Mouse (Mus musculus): ENCODE results near the gene Mrfap1. TPM values are rescaled to one million over a fixed set of nuclear protein-coding genes. Genes with fewer than 3 reads are reported as not detected.

Mrfap1 gene
- total and polyA plus RNA-seq, 2 experiments from 2014 or later, result 353 to 477 TPM

DNA sequence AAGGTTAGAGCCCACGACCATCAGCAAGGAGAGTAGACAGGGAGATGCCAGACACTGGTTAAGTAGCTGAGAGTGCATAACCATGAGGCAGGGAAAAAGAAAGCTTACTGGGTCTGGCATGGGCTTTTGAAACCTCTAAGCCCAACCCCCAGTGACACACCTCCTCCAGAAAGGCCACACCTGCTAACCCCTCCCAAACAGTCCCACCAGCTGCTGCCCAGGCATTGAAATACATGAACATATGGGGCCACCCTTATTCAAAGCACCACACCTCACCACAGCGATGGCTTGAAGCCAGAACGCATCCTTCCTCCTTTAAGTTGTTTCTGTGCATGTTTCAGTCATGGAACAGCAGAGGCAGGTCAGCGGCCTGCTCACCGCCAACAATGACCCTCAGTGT is 24.0 kb downstream of the Mrfap1 start:
- 77% methylated on average over 5 of the region's 5 CpGs for WGBS
- H3K27me3 ChIP-seq (ENCODE audit: insufficient read depth, low read length), result no peaks in the 10 kb centered on the region
- no peaks in the 10 kb centered on the region for H3K36me3 ChIP-seq (ENCODE audit: insufficient read depth)
- no peaks in the 10 kb centered on the region for H3K9me3 ChIP-seq (ENCODE audit: low read length)
- DNase-seq (no peak), ATAC-seq (no peak)
- no peak overlapping the region for H3K27ac ChIP-seq (ENCODE audit: low read depth, low read length)
- H3K9ac ChIP-seq, result no peak overlapping the region
- H3K4me3 ChIP-seq (ENCODE audit: low read depth, low read length), result no peak overlapping the region
- TF ChIP-seq CTCF (IDR thresholded peaks at IDR 0.05; ENCODE audit: low read depth), result no peak
- no peak overlapping the region for H3K4me2 ChIP-seq (ENCODE audit: low read depth)
- peaks cover 2% of the 10 kb centered on the region; the same call in 1 of the 2 replicates for H3K4me1 ChIP-seq (ENCODE audit: insufficient read depth)

DNA sequence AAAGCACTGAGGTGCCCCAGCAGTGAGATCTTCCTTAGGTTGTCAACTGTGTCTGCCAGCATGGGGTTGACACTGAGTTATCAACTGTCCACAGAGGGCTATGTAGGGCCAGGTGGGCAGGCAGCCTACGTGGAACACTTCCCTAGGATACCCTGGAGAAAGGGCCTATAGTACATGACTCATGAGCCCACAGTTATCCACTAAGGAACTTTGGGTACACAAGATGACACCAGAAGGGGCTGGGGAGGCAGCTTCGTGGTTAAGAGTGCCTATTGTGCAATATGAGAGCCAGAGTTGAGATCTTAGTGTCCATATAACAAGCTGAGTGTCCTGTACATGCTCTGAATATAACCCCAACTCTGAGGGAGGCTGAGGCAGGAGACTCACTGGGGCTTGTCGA is 27.0 kb downstream of the Mrfap1 start:
- 72% methylated on average over 3 of the region's 3 CpGs for WGBS
- H3K4me1 ChIP-seq (ENCODE audit: insufficient read depth), result peaks cover 7% of the 10 kb centered on the region; the same call in 1 of the 2 replicates
- TF ChIP-seq CTCF (IDR thresholded peaks at IDR 0.05; ENCODE audit: low read depth), result no peak
- H3K36me3 ChIP-seq (ENCODE audit: insufficient read depth), result no peaks in the 10 kb centered on the region
- ATAC-seq (no peak), DNase-seq (no peak)
- no peak overlapping the region for H3K9ac ChIP-seq
- no peak overlapping the region for H3K27ac ChIP-seq (ENCODE audit: low read depth, low read length)
- no peaks in the 10 kb centered on the region for H3K27me3 ChIP-seq (ENCODE audit: insufficient read depth, low read length)
- no peak overlapping the region for H3K4me2 ChIP-seq (ENCODE audit: low read depth)
- H3K9me3 ChIP-seq (ENCODE audit: low read length), result no peaks in the 10 kb centered on the region
- no peak overlapping the region for H3K4me3 ChIP-seq (ENCODE audit: low read depth, low read length)

DNA sequence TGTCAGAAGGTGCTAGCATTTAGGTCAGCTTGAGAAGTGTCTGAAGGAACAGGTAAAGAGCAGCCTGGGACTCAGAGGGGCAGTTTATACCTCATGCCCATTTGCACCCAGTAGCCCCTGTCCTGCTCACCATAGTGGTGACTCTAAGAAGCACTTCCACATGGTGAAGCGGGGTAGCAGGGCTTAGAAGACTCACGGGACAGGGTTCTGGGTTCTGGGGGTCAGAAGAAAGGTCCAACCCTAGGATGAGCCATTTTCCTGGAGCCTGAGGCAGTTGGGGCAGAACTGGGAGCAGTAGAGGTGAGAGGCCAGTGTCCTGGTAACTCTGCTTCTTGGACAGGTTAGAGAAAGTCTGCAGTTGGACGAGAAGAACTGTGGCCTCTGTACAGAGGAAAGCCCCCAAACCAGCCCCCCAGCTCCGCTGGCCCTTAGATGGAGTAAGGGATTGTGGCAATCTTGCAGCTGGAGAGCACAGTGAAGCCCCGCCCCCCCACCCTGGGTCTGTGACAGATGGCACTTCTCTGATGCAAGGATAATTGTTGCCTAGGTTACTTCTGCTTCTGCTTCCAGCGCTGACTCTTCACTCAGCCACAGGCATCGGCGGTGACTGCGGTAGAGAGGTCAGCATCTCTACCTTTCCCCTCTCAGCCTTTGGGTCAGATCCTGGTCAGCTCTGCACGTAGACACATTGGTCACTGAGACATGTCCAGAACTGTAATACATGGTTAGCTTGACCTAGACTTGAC is 29.4 kb downstream of the Mrfap1 start:
- ATAC-seq, result peak; percentile 90
- DNase-seq, result peak; percentile 37
- Histone ChIP-seq H3K4me3 (ENCODE audit: low read depth, low read length) (no peak overlapping the region), H3K9me3 (ENCODE audit: low read length) (no peaks in the 10 kb centered on the region), H3K4me2 (ENCODE audit: low read depth) (no peak overlapping the region), H3K36me3 (ENCODE audit: insufficient read depth) (no peaks in the 10 kb centered on the region), H3K27me3 (ENCODE audit: insufficient read depth, low read length) (no peaks in the 10 kb centered on the region), H3K4me1 (ENCODE audit: insufficient read depth) (peaks cover 7% of the 10 kb centered on the region; the same call in 1 of the 2 replicates), H3K9ac (no peak overlapping the region), H3K27ac (ENCODE audit: low read depth, low read length) (peak overlapping the region; percentile 9; the same call in 1 of the 2 replicates)
- WGBS, result 33% methylated on average over 10 of the region's 10 CpGs
- TF ChIP-seq CTCF (IDR thresholded peaks at IDR 0.05; ENCODE audit: low read depth), result no peak

DNA sequence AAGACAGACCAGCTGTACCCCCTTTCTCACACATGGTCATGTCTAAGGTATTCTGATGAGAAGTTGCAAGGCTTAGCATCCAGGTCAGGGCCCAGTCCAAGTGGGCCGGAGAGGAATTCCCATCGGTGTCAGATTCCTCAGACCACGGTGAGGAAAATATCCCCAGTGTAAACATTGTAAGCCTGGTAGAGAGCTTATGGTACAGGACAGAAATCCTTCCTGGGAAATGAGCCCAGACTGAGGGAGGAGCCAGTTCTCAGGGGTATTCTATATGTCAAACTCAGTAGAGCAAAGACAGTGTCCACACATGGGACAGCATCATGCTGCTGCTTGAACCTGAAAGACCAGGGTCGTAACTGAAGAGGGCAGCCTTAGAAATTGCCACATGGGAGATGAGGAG is 36.7 kb downstream of the Mrfap1 start:
- no peaks in the 10 kb centered on the region for H3K27me3 ChIP-seq (ENCODE audit: insufficient read depth, low read length)
- ATAC-seq, result no peak
- no peaks in the 10 kb centered on the region for H3K36me3 ChIP-seq (ENCODE audit: insufficient read depth)
- no peak overlapping the region for H3K9ac ChIP-seq
- H3K27ac ChIP-seq (ENCODE audit: low read depth, low read length), result no peak overlapping the region
- H3K4me2 ChIP-seq (ENCODE audit: low read depth), result no peak overlapping the region
- 88% methylated on average over 4 of the region's 4 CpGs for WGBS
- no peak for TF ChIP-seq CTCF (IDR thresholded peaks at IDR 0.05; ENCODE audit: low read depth)
- H3K9me3 ChIP-seq (ENCODE audit: low read length), result no peaks in the 10 kb centered on the region
- no peak overlapping the region for H3K4me3 ChIP-seq (ENCODE audit: low read depth, low read length)
- H3K4me1 ChIP-seq (ENCODE audit: insufficient read depth), result no peaks in the 10 kb centered on the region
- no peak for DNase-seq

DNA sequence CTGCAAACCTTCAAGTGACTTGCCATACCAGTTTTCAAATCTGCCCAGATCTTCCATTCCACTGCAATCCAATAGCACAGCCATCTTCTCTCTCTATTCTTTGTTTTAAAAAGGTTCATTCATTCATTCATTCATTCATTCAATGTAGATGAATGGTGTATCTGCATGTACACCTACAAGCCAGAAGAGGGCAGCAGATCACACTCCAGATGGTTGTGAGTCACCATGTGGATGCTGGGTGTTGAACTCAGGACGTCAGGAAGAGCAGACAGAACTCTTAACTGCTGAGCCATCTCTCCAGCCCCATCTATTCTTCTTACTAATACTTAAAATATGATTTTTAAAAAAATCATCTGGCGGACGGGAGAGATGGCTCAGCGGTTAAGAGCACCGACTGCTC is 39.5 kb downstream of the Mrfap1 start:
- 67% methylated on average over 5 of the region's 5 CpGs for WGBS
- no peak overlapping the region for H3K27ac ChIP-seq (ENCODE audit: low read depth, low read length)
- no peak overlapping the region for H3K9ac ChIP-seq
- no peaks in the 10 kb centered on the region for H3K36me3 ChIP-seq (ENCODE audit: insufficient read depth)
- no peaks in the 10 kb centered on the region for H3K27me3 ChIP-seq (ENCODE audit: insufficient read depth, low read length)
- no peak overlapping the region for H3K4me3 ChIP-seq (ENCODE audit: low read depth, low read length)
- no peaks in the 10 kb centered on the region for H3K9me3 ChIP-seq (ENCODE audit: low read length)
- DNase-seq (no peak), ATAC-seq (no peak)
- TF ChIP-seq CTCF (IDR thresholded peaks at IDR 0.05; ENCODE audit: low read depth), result peak; percentile 45
- no peaks in the 10 kb centered on the region for H3K4me1 ChIP-seq (ENCODE audit: insufficient read depth)
- H3K4me2 ChIP-seq (ENCODE audit: low read depth), result no peak overlapping the region

DNA sequence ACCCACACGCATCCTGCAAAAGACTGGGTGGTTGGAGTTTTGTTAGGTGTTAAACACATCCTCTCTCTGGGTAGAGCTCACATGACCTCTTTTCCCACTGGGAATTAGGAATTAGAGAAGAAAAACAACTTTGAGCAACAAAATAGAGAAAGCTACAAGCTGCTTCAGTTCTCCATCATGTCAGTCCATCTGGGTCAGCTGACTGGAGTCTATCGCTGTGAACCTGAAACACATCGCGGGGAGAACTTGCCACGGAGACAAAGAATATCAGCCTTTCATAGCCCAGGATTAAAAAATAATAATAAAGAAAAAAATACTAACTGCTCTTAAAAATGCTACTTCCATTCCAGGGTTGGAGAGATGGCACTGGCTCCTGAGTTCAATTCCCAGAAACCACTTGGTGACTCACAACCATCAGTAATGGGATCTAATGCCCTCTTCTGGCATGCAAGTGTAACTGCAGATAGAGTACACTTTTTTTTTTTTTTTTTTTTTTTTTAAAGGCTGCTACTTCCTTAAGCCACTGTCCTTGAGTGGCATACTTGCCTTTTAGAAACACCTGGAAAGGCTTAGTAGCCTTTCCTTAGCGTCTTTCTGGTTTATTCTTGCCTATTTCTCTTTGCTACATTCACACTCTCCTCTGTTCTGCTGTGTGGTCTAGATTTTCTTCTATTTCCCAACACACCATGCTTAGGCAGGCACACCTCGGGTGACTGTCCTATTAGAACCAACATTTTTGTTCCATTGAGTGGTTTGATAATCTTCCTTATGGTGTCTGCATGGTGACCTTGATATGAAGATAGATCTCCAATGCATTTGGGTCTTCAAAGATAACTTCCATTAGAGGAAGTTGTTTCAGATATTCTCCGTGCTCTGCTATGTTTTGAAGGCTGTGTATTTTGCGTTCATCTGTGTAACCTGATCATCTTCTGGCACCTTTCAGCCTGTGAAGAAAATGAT is 46.2 kb downstream of the Mrfap1 start:
- H3K4me1 ChIP-seq (ENCODE audit: insufficient read depth), result peaks cover 9% of the 10 kb centered on the region
- no peak overlapping the region for H3K4me2 ChIP-seq (ENCODE audit: low read depth)
- H3K9me3 ChIP-seq (ENCODE audit: low read length), result no peaks in the 10 kb centered on the region
- H3K36me3 ChIP-seq (ENCODE audit: insufficient read depth), result no peaks in the 10 kb centered on the region
- H3K4me3 ChIP-seq (ENCODE audit: low read depth, low read length), result no peak overlapping the region
- peak; percentile 43 for TF ChIP-seq CTCF (IDR thresholded peaks at IDR 0.05; ENCODE audit: low read depth)
- DNase-seq, result no peak
- no peak overlapping the region for H3K9ac ChIP-seq
- H3K27me3 ChIP-seq (ENCODE audit: insufficient read depth, low read length), result no peaks in the 10 kb centered on the region
- ATAC-seq, result no peak
- no peak overlapping the region for H3K27ac ChIP-seq (ENCODE audit: low read depth, low read length)
- 78% methylated on average over 9 of the region's 9 CpGs for WGBS
